Mouse (Mus musculus) MEL (cell line): ENCODE results near the gene Slc25a47. TPM values are rescaled to one million over a fixed set of nuclear protein-coding genes. Genes with fewer than 3 reads are reported as not detected.

Source experiments
- DNase-seq: peaks from one replicate; pipeline ENCODE4 v3.0.0; 2011; ENCODE audit warnings: low read depth, low spot score
- H3K27ac ChIP-seq: 2 replicates; pipeline ENCODE4 v1.5.1; 2012; ENCODE audit warnings: low read depth, mild to moderate bottlenecking, control low read depth, low read length, moderate library complexity; ENCODE audit not compliant: control insufficient read depth
- H3K27me3 ChIP-seq, 2 experiments: fragments of 150-350 bp in 1 of 2; sonication (generic) in 1 of 2; 2 replicates each; pipeline ENCODE4 v1.6.1; 2012; ENCODE audit warnings: low read length in 2 of 2, mild to moderate bottlenecking in 2 of 2, improper control_type of control experiment in 1 of 2, moderate library complexity in 1 of 2; ENCODE audit not compliant: insufficient read depth in 2 of 2, control insufficient read depth in 1 of 2
- H3K36me3 ChIP-seq, 2 experiments: 2 replicates each; pipeline ENCODE4 v1.6.1; 2012 to 2014; ENCODE audit warnings: low read length in 2 of 2, improper control_type of control experiment in 1 of 2, inconsistent platforms in 1 of 2, mild to moderate bottlenecking in 1 of 2; ENCODE audit not compliant: insufficient read depth in 2 of 2, control insufficient read depth in 1 of 2
- H3K4me1 ChIP-seq, 2 experiments: fragments of 150-350 bp in 1 of 2; sonication (generic) in 1 of 2; 2 replicates each; pipeline ENCODE4 v1.6.1; 2012; ENCODE audit warnings: low read length in 2 of 2, improper control_type of control experiment in 1 of 2, mild to moderate bottlenecking in 1 of 2; ENCODE audit not compliant: insufficient read depth in 2 of 2, control insufficient read depth in 1 of 2
- H3K4me3 ChIP-seq, 2 experiments: fragments of 150-350 bp in 1 of 2; sonication (generic) in 1 of 2; 2 replicates each; pipeline ENCODE4 v1.5.1; 2012; ENCODE audit warnings: low read depth in 2 of 2, low read length in 2 of 2, mild to moderate bottlenecking in 2 of 2, moderate library complexity in 2 of 2, control low read depth in 1 of 2, improper control_type of control experiment in 1 of 2; ENCODE audit not compliant: control insufficient read depth in 1 of 2, insufficient read depth in 1 of 2
- H3K79me2 ChIP-seq: 2 replicates; pipeline ENCODE4 v1.6.1; 2012; ENCODE audit warnings: mild to moderate bottlenecking, low read length, moderate library complexity; ENCODE audit not compliant: control insufficient read depth, poor library complexity, insufficient read depth
- H3K9ac ChIP-seq: 2 replicates; pipeline ENCODE4 v1.6.1; 2012; ENCODE audit warnings: low read depth, mild to moderate bottlenecking, control low read depth, low read length, moderate library complexity; ENCODE audit not compliant: control insufficient read depth, poor library complexity, severe bottlenecking
- H3K9me3 ChIP-seq: fragments of 150-350 bp; sonication (generic); replicated peaks from 2 replicates; pipeline ENCODE4 v1.6.1; 2012; ENCODE audit warnings: mild to moderate bottlenecking, low read length, improper control_type of control experiment, moderate library complexity; ENCODE audit not compliant: insufficient read depth
- CHD1 ChIP-seq: IDR thresholded peaks from 2 replicates; pipeline ENCODE4 v1.6.1; 2012; ENCODE audit warnings: low read depth, mild to moderate bottlenecking, inconsistent platforms, low read length, improper control_type of control experiment
- CTCF ChIP-seq, 3 experiments: IDR thresholded peaks in 2 of 3; conservative IDR thresholded peaks in 1 of 3; 2 replicates each; pipeline ENCODE4 v1.5.1; 2011 to 2012; ENCODE audit warnings: low read length in 3 of 3, low read depth in 2 of 3, mild to moderate bottlenecking in 2 of 3, improper control_type of control experiment in 1 of 3, inconsistent platforms in 1 of 3, mixed read lengths in 1 of 3, moderate library complexity in 1 of 3; ENCODE audit not compliant: control insufficient read depth in 1 of 3, insufficient read depth in 1 of 3, poor library complexity in 1 of 3, severe bottlenecking in 1 of 3
- E2F4 ChIP-seq: IDR thresholded peaks from 2 replicates; pipeline ENCODE4 v1.6.1; 2011; ENCODE audit warnings: low read depth, low read length, improper control_type of control experiment, borderline replicate concordance
- EP300 ChIP-seq, 2 experiments: IDR thresholded peaks; 2 replicates each; pipeline ENCODE4 v1.6.1; 2011; ENCODE audit warnings: improper control_type of control experiment in 2 of 2, low read length in 2 of 2, low read depth in 1 of 2, mild to moderate bottlenecking in 1 of 2
- HCFC1 ChIP-seq: IDR thresholded peaks from 2 replicates; pipeline ENCODE4 v1.6.1; 2012; ENCODE audit warnings: low read depth, mild to moderate bottlenecking, inconsistent platforms, low read length, improper control_type of control experiment, moderate library complexity
- KAT2A ChIP-seq: conservative IDR thresholded peaks from 2 replicates; pipeline ENCODE4 v1.6.1; 2012; ENCODE audit warnings: low read depth, low read length, improper control_type of control experiment, inconsistent platforms
- MXI1 ChIP-seq: IDR thresholded peaks from 2 replicates; pipeline ENCODE4 v1.6.1; 2011; ENCODE audit warnings: mild to moderate bottlenecking, low read depth, low read length, improper control_type of control experiment
- MYB ChIP-seq: IDR thresholded peaks from 2 replicates; pipeline ENCODE4 v1.6.1; 2011; ENCODE audit warnings: mild to moderate bottlenecking, low read depth, low read length, improper control_type of control experiment
- MYC ChIP-seq: IDR thresholded peaks from 2 replicates; pipeline ENCODE4 v1.6.1; 2011; ENCODE audit warnings: low read depth, mild to moderate bottlenecking, low read length, improper control_type of control experiment, moderate library complexity
- NELFE ChIP-seq: IDR thresholded peaks from 2 replicates; pipeline ENCODE4 v1.6.1; 2011; ENCODE audit warnings: low read depth, low read length, improper control_type of control experiment
- RCOR1 ChIP-seq: IDR thresholded peaks from 2 replicates; pipeline ENCODE4 v1.6.1; 2012; ENCODE audit warnings: low read depth, mild to moderate bottlenecking, inconsistent platforms, low read length, improper control_type of control experiment
- SIN3A ChIP-seq: IDR thresholded peaks from 2 replicates; pipeline ENCODE4 v1.6.1; 2012; ENCODE audit warnings: low read length, improper control_type of control experiment, inconsistent platforms
- TBP ChIP-seq: IDR thresholded peaks from 2 replicates; pipeline ENCODE4 v1.8.0; 2011; ENCODE audit warnings: low read depth, low read length, improper control_type of control experiment
- TCF12 ChIP-seq: IDR thresholded peaks from 2 replicates; pipeline ENCODE4 v1.6.1; 2014; ENCODE audit warnings: low read depth, mild to moderate bottlenecking, inconsistent platforms, low read length, improper control_type of control experiment, moderate library complexity
- USF2 ChIP-seq, 2 experiments: IDR thresholded peaks; 2 replicates each; pipeline ENCODE4 v1.6.1; 2011 to 2012; ENCODE audit warnings: improper control_type of control experiment in 2 of 2, low read length in 2 of 2, borderline replicate concordance in 1 of 2, inconsistent platforms in 1 of 2, low read depth in 1 of 2, mild to moderate bottlenecking in 1 of 2; ENCODE audit not compliant: insufficient read depth in 1 of 2
- ZC3H11A ChIP-seq: IDR thresholded peaks from 2 replicates; pipeline ENCODE4 v1.6.1; 2012; ENCODE audit warnings: low read depth, mild to moderate bottlenecking, inconsistent platforms, low read length, improper control_type of control experiment
- ZNF384 ChIP-seq: IDR thresholded peaks from 2 replicates; pipeline ENCODE4 v1.6.1; 2012; ENCODE audit warnings: low read depth, mild to moderate bottlenecking, inconsistent platforms, low read length, improper control_type of control experiment
- polyA plus RNA-seq, 2 experiments: library from polyadenylated mRNA; stranded (reverse) in 1 of 2; unstranded in 1 of 2; fragments of >175 nt in 1 of 2; fragments of >200 nt in 1 of 2; gene quantifications; 2 replicates each; pipeline versions ENCODE4 v1.2.1 to v1.2.4; 2012; ENCODE audit warnings: low replicate concordance in 2 of 2, low read depth in 1 of 2; ENCODE audit not compliant: insufficient read length in 2 of 2, insufficient read depth in 1 of 2, missing spikeins in 1 of 2
- total RNA-seq: library from RNA; depleted of rRNA; stranded (reverse); fragments of 300-350 nt; gene quantifications from 2 replicates; pipeline ENCODE4 v1.2.3, GENCODE M21; 2012

Slc25a47 gene
- total and polyA plus RNA-seq, 3 experiments: 15.6 to 17.9 TPM; not detected in 1

DNA sequence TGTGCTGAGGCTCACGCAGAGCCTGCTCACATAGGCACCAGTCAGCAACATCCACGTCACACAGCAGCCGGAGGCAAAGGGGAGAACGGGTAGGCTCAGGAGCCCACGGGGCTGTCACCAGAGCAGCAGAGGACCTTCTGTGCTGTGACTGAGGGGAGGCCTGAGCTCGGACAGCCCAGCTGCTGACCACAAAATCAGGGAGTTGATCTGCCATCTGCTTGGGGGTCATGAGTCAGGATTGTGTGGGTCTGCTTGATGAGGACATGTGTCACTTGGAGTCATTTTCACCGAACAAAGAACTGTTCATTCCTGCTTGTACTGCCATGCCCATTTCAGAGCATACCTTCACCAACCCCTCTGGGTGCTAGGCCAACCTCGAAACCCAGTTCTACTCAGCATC, 20.3 kb downstream of the Slc25a47 start:
- Histone ChIP-seq H3K9me3 (no peaks in the 10 kb centered on the region), H3K9ac (no peak overlapping the region), H3K79me2 (no peaks in the 10 kb centered on the region), H3K4me3 (no peak overlapping the region), H3K36me3 (no peaks in the 10 kb centered on the region), H3K4me1 (no peaks in the 10 kb centered on the region), H3K27me3 (no peaks in the 10 kb centered on the region), H3K27ac (no peak overlapping the region)
- DNase-seq: no peak
- TF ChIP-seq CTCF (IDR thresholded peaks at IDR 0.05 in 2 of 3, conservative IDR thresholded peaks at IDR 0.05 in 1 of 3; ENCODE audit: control insufficient read depth in 1 of 3, insufficient read depth in 1 of 3, low read depth in 2 of 3, low read length in 3 of 3, poor library complexity in 1 of 3, severe bottlenecking in 1 of 3): no peak
- TF ChIP-seq ZNF384: no peak
- no peak for TF ChIP-seq TCF12
- TF ChIP-seq USF2 (IDR thresholded peaks at IDR 0.05; ENCODE audit: borderline replicate concordance in 1 of 2, insufficient read depth in 1 of 2, low read depth in 1 of 2, low read length in 2 of 2): no peak
- TF ChIP-seq MYB: no peak
- TF ChIP-seq ZC3H11A: no peak
- TF ChIP-seq SIN3A: no peak
- TF ChIP-seq E2F4: no peak
- TF ChIP-seq HCFC1: no peak
- no peak for TF ChIP-seq CHD1
- no peak for TF ChIP-seq MYC
- no peak for TF ChIP-seq KAT2A
- TF ChIP-seq TBP: no peak
- no peak for TF ChIP-seq EP300 (IDR thresholded peaks at IDR 0.05; ENCODE audit: low read depth in 1 of 2, low read length in 2 of 2)
- no peak for TF ChIP-seq MXI1
- TF ChIP-seq NELFE: no peak
- TF ChIP-seq RCOR1: no peak

DNA sequence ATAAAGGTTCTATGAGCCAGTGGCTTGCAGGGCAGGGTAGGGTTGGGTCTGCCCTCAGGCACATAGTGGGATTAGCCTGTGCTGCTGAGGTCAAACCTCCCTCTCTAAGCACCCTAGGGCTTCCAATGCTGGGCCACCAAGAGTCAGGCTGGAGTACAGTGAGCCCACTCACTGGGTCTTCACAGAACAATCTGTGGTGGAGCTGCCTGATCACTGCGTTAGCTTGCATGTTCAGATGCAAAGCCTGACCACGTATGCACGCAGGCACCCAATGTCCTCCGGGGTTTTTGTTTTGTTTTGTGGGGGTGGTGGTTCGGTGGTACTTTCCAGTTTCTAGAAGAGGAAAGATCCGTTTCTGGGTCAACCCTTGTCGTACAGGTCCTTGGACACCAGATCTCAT, 21.3 kb downstream of the Slc25a47 start:
- H3K4me1 ChIP-seq: no peaks in the 10 kb centered on the region
- H3K36me3 ChIP-seq: no peaks in the 10 kb centered on the region
- H3K27me3 ChIP-seq: no peaks in the 10 kb centered on the region
- no peak for DNase-seq
- no peaks in the 10 kb centered on the region for H3K9me3 ChIP-seq
- no peaks in the 10 kb centered on the region for H3K79me2 ChIP-seq
- H3K27ac ChIP-seq: no peak overlapping the region
- H3K4me3 ChIP-seq: no peak overlapping the region
- H3K9ac ChIP-seq: no peak overlapping the region
- no peak for TF ChIP-seq CHD1
